36 mouse cellular contexts compared by ENCODE assay signal in genomic region chr1:171240911-171241310, GRCm38 (mm10). TPM values are rescaled to one million over a fixed set of nuclear protein-coding genes. Genes with fewer than 3 reads are reported as not detected.
DNase-seq lines count a peak whose midpoint lies in the region; ATAC-seq and TF ChIP-seq lines count a peak whose summit lies in the region.
"Had no signal": no experiment of that assay in that cellular context is flagged by ENCODE, and none has a peak within 500 bp of the region (broad histone marks: within the 10 kb centered on the region; RNA-seq: fewer than 3 reads in every experiment).

No protein-coding gene starts in this region.

- no peak for TF ChIP-seq CTCF in gastrocnemius, adult 2 months (IDR thresholded peaks at IDR 0.05)
- no peak for TF ChIP-seq CTCF in testis, adult 2 months (IDR thresholded peaks at IDR 0.05; ENCODE audit: control insufficient read depth, insufficient read depth, insufficient replicate concordance, low read depth, low read length)

- H3K4me2 ChIP-seq in kidney, embryonic 15.5 days, result no peak overlapping the region
- H3K4me2 ChIP-seq in kidney, embryonic 16.5 days (replicated peaks; ENCODE audit: low read depth, low read length), result no peak overlapping the region
- H3K4me2 ChIP-seq: embryonic facial prominence, embryonic 13.5 days; heart, embryonic 13.5 days; hindbrain, embryonic 14.5 days; limb, embryonic 13.5 days; lung, embryonic 15.5 days; midbrain, embryonic 11.5 days had no signal

- WGBS in kidney, embryonic 15.5 days, result 82% methylated on average over 10 of the region's 10 CpGs
- 83% methylated on average over 10 of the region's 10 CpGs for WGBS in kidney, embryonic 16.5 days

- peak overlapping the region; percentile 61 for H3K4me3 ChIP-seq in gastrocnemius, adult 2 months
- no peak overlapping the region for H3K4me3 ChIP-seq in kidney, embryonic 15.5 days (replicated peaks)
- no peak overlapping the region for H3K4me3 ChIP-seq in kidney, embryonic 16.5 days (ENCODE audit: low read length)
- H3K4me3 ChIP-seq in testis, adult 2 months (ENCODE audit: control insufficient read depth, low read depth, low read length), result no peak overlapping the region
- H3K4me3 ChIP-seq: embryonic facial prominence, embryonic 13.5 days; forebrain, embryonic 10.5 days; heart, embryonic 13.5 days; layer of hippocampus, adult 2 months; left cerebral cortex, adult 2 months; limb, embryonic 13.5 days; lung, embryonic 15.5 days had no signal

- ATAC-seq in kidney, embryonic 15.5 days (replicated peaks; ENCODE audit: low FRiP score), result no peak
- ATAC-seq in kidney, embryonic 16.5 days (ENCODE audit: low FRiP score, low TSS enrichment), result no peak
- ATAC-seq: activated CD4-positive, CD25-positive, alpha-beta regulatory T cell, adult 4 months; forebrain, postnatal 0 days; midbrain, embryonic 16.5 days had no signal

- H3K27ac ChIP-seq in gastrocnemius, adult 2 months, result peak overlapping the region; percentile 89
- no peak overlapping the region for H3K27ac ChIP-seq in kidney, embryonic 15.5 days
- H3K27ac ChIP-seq in kidney, embryonic 16.5 days (ENCODE audit: low read length), result no peak overlapping the region
- peak overlapping the region; percentile 21; the same call in 1 of the 2 replicates for H3K27ac ChIP-seq in testis, adult 2 months (ENCODE audit: control insufficient read depth, insufficient read depth, low read depth, low read length)
- H3K27ac ChIP-seq: embryonic facial prominence, embryonic 13.5 days; forebrain, embryonic 10.5 days; heart, embryonic 13.5 days; hindbrain, embryonic 14.5 days; layer of hippocampus, adult 2 months; left cerebral cortex, adult 2 months; limb, embryonic 13.5 days; liver, embryonic 14.5 days; lung, embryonic 15.5 days had no signal

- intact Hi-C loops in gastrocnemius, adult 2 months (cut with DNase I), result no loop called here

- H3K9me3 ChIP-seq in kidney, embryonic 15.5 days (replicated peaks), result no peaks in the 10 kb centered on the region
- H3K9me3 ChIP-seq in kidney, embryonic 16.5 days (ENCODE audit: low read length), result no peaks in the 10 kb centered on the region
- H3K9me3 ChIP-seq: embryonic facial prominence, embryonic 13.5 days; forebrain, embryonic 10.5 days; heart, embryonic 13.5 days; limb, embryonic 13.5 days; lung, embryonic 15.5 days had no signal

- peaks cover 21% of the 10 kb centered on the region for H3K4me1 ChIP-seq in kidney, embryonic 15.5 days
- peaks cover 9% of the 10 kb centered on the region for H3K4me1 ChIP-seq in kidney, embryonic 16.5 days (ENCODE audit: insufficient read depth, low read length)
- H3K4me1 ChIP-seq in testis, adult 2 months (ENCODE audit: control insufficient read depth, insufficient read depth, low read length), result no peaks in the 10 kb centered on the region; the same call in 1 of the 2 replicates

- peaks cover 96% of the 10 kb centered on the region for H3K36me3 ChIP-seq in kidney, embryonic 15.5 days
- H3K36me3 ChIP-seq in kidney, embryonic 16.5 days (ENCODE audit: insufficient read depth, low read length), result peaks cover 78% of the 10 kb centered on the region
- H3K36me3 ChIP-seq in testis, adult 2 months (ENCODE audit: control insufficient read depth, insufficient read depth, low read length), result peaks cover 6% of the 10 kb centered on the region

- TF ChIP-seq POLR2A in testis, adult 2 months (IDR thresholded peaks at IDR 0.05; ENCODE audit: control insufficient read depth, low read depth, low read length), result no peak

- 0 out of 2 replicates have a peak overlapping the region, but pooled peaks have one; percentile 2 for H3K9ac ChIP-seq in kidney, embryonic 15.5 days
- no peak overlapping the region for H3K9ac ChIP-seq in kidney, embryonic 16.5 days (replicated peaks; ENCODE audit: low read length)
- H3K9ac ChIP-seq: embryonic facial prominence, embryonic 13.5 days; forebrain, postnatal 0 days; heart, embryonic 13.5 days; hindbrain, embryonic 14.5 days; limb, embryonic 13.5 days; liver, embryonic 14.5 days; lung, embryonic 15.5 days had no signal

- H3K27me3 ChIP-seq in kidney, embryonic 15.5 days, result no peaks in the 10 kb centered on the region
- no peaks in the 10 kb centered on the region for H3K27me3 ChIP-seq in kidney, embryonic 16.5 days (ENCODE audit: insufficient read depth, low read length)
- H3K27me3 ChIP-seq in testis, adult 2 months (ENCODE audit: control insufficient read depth, insufficient read depth, low read length), result no peaks in the 10 kb centered on the region
- H3K27me3 ChIP-seq: CH12.LX; embryonic facial prominence, embryonic 13.5 days; heart, embryonic 13.5 days; limb, embryonic 13.5 days; lung, embryonic 15.5 days had no signal

- DNase-seq in adrenal gland, adult (ENCODE audit: inconsistent age in 2 of 2, low spot score in 1 of 2), result peak; percentile 67 to 86
- DNase-seq in adrenal gland, postnatal 25 days, result no peak
- no peak for DNase-seq in gastrocnemius, adult 2 months
- no peak for DNase-seq in gastrocnemius, adult 8-10 months (ENCODE audit: low spot score in 2 of 2)
- no peak for DNase-seq in testis, postnatal 10 days (ENCODE audit: low spot score)
- DNase-seq: cerebellum, adult 11-12 months; cerebellum, adult 9-11 months; forebrain, postnatal 0 days; gastrocnemius, postnatal 14 days; heart, postnatal 10 days; kidney, adult 18-20 months; lung, postnatal 36 days; right cerebral cortex, postnatal 25 days; spleen, adult 18-20 months; thymus, postnatal 4 days had no signal

RNA-seq across cellular contexts. Expression of gene Fcer1g, which starts 6.7 kb away (rescaled TPM):
- 11.1 and 13.7 TPM in 2 replicates for total RNA-seq in adrenal gland, postnatal 25 days (2021)
- total RNA-seq in gastrocnemius, adult 2 months (2021), result 1 to 10 TPM; 2.5 to 6.1 TPM
- 1 to 10 TPM in 3 of 4 experiments, under 1 TPM in 1; 0.85 to 3.1 (median 2.3) TPM for total RNA-seq in gastrocnemius, adult 8-10 months (2022)
- polyA plus RNA-seq in kidney, embryonic 15.5 days (2015; fragmentation: Nextera tagmentation; extraction: Ambion mirVana), result 35.0 and 36.9 TPM in 2 replicates
- 35.0 and 37.2 TPM in 2 replicates for polyA plus RNA-seq in kidney, embryonic 16.5 days (2015; fragmentation: Nextera tagmentation; extraction: Ambion mirVana)
- polyA plus RNA-seq in testis, adult 2 months (2012; rRNA removed), result 5.8 and 8.2 TPM in 2 replicates
- polyA plus RNA-seq: C2C12 had no signal

RNA-seq across cellular contexts. Expression of gene Adamts4, which starts 9.3 kb away (rescaled TPM):
- 0.62 and 0.67 TPM in 2 replicates for total RNA-seq in adrenal gland, postnatal 25 days (2021)
- under 1 TPM; 0.15 to 0.73 TPM for total RNA-seq in gastrocnemius, adult 2 months (2021)
- under 1 TPM in 2 of 4 experiments, not detected in 2; 0.09 to 0.36 TPM for total RNA-seq in gastrocnemius, adult 8-10 months (2022)
- polyA plus RNA-seq in kidney, embryonic 15.5 days (2015; fragmentation: Nextera tagmentation; extraction: Ambion mirVana), result 10.7 and 11.6 TPM in 2 replicates
- 13.4 and 15.2 TPM in 2 replicates for polyA plus RNA-seq in kidney, embryonic 16.5 days (2015; fragmentation: Nextera tagmentation; extraction: Ambion mirVana)
- 0.52 and 1.0 TPM in 2 replicates for polyA plus RNA-seq in testis, adult 2 months (2012; rRNA removed)
- total RNA-seq: granulocyte monocyte progenitor cell, adult 5-6 weeks; megakaryocyte, adult 5-6 weeks had no signal

RNA-seq across cellular contexts. Expression of gene Ndufs2, which starts 10.3 kb away (rescaled TPM):
- total RNA-seq in adrenal gland, postnatal 25 days (2021), result 565 and 662 TPM in 2 replicates
- total RNA-seq in gastrocnemius, adult 2 months (2021), result 1,000 to 10,000 TPM; 1,014 to 1,063 TPM
- total RNA-seq in gastrocnemius, adult 8-10 months (2022), result 100 to 1,000 TPM; 830 to 997 (median 868) TPM
- 276 and 283 TPM in 2 replicates for polyA plus RNA-seq in kidney, embryonic 15.5 days (2015; fragmentation: Nextera tagmentation; extraction: Ambion mirVana)
- 311 and 368 TPM in 2 replicates for polyA plus RNA-seq in kidney, embryonic 16.5 days (2015; fragmentation: Nextera tagmentation; extraction: Ambion mirVana)
- polyA plus RNA-seq in testis, adult 2 months (2012; rRNA removed), result 86.0 and 91.4 TPM in 2 replicates

RNA-seq across cellular contexts. Expression of gene Apoa2, which starts 16.1 kb away (rescaled TPM):
- 2.1 and 105 TPM in 2 replicates for total RNA-seq in adrenal gland, postnatal 25 days (2021)
- under 1 TPM in 1 of 2 experiments, not detected in 1; 0.59 TPM for total RNA-seq in gastrocnemius, adult 2 months (2021)
- total RNA-seq in gastrocnemius, adult 8-10 months (2022), result 1 to 10 TPM in 2 of 4 experiments, not detected in 2; 1.5 to 6.1 TPM
- 45.5 and 97.5 TPM in 2 replicates for polyA plus RNA-seq in kidney, embryonic 15.5 days (2015; fragmentation: Nextera tagmentation; extraction: Ambion mirVana)
- polyA plus RNA-seq in kidney, embryonic 16.5 days (2015; fragmentation: Nextera tagmentation; extraction: Ambion mirVana), result 22.4 and 32.2 TPM in 2 replicates
- 8.0 and 8.3 TPM in 2 replicates for polyA plus RNA-seq in testis, adult 2 months (2012; rRNA removed)
- total RNA-seq: gastrocnemius, postnatal 14 days; hematopoietic stem cell, adult 5-6 weeks; megakaryocyte, adult 5-6 weeks; neutrophil, adult 5-6 weeks had no signal
- polyA plus RNA-seq: activated CD4-positive, CD25-positive, alpha-beta regulatory T cell, adult 4 months; C2C12 had no signal

RNA-seq across cellular contexts. Expression of gene Tomm40l, which starts 18.6 kb away (rescaled TPM):
- 32.9 and 43.7 TPM in 2 replicates for total RNA-seq in adrenal gland, postnatal 25 days (2021)
- 10 to 100 TPM; 43.2 to 56.3 TPM for total RNA-seq in gastrocnemius, adult 2 months (2021)
- 10 to 100 TPM; 46.4 to 50.9 (median 50.4) TPM for total RNA-seq in gastrocnemius, adult 8-10 months (2022)
- polyA plus RNA-seq in kidney, embryonic 15.5 days (2015; fragmentation: Nextera tagmentation; extraction: Ambion mirVana), result 35.1 and 35.4 TPM in 2 replicates
- polyA plus RNA-seq in kidney, embryonic 16.5 days (2015; fragmentation: Nextera tagmentation; extraction: Ambion mirVana), result 40.6 and 44.1 TPM in 2 replicates
- polyA plus RNA-seq in testis, adult 2 months (2012; rRNA removed), result 4.5 and 6.5 TPM in 2 replicates

Comparison
In these comparisons a context has a peak if more than half of its experiments do, and no peak if none do; other contexts are left out.
1. DNase-seq: peak in adrenal gland, adult (2 of 2); none in adrenal gland, postnatal 25 days (single experiment), gastrocnemius, adult 2 months (single experiment), gastrocnemius, adult 8-10 months (0 of 2) and testis, postnatal 10 days (single experiment).
2. H3K27ac ChIP-seq: peak in gastrocnemius, adult 2 months (single experiment) and testis, adult 2 months (single experiment); none in kidney, embryonic 15.5 days (single experiment) and kidney, embryonic 16.5 days (single experiment).